Comparison of ENCODE assay signal across 18 mouse cellular contexts in the genomic region with DNA sequence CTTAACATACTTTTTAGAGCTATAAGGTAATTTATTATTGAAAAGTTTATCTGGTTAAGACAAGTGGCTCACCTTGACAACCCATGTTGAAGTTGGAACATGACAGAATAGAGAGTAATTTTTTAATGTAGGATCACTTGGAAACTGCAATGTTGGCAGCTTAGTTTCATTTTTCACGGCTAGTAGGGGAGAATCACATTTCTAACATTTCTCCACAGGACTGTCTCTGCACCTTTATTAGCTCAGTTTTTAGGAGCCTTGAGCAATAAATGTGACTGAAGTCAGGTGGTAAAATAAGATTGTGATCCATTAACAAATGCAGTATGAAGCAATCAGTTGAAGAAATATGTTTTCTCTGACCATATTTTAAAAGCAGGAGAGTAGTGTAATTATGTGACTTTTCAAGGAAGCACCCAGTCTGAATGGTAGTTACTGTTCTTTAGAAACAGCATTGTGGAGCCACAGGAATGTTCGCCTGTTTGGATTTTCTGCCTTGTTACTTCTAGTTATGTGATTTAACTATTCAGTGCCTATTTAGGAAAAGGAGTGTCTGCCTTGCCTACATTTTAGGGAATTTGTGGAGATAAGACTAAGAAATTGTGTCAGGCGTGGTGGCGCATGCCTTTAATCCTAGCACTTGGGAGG. TPM values are rescaled to one million over a fixed set of nuclear protein-coding genes. Genes with fewer than 3 reads are reported as not detected.
DNase-seq lines count a peak whose midpoint lies in the region; ATAC-seq and TF ChIP-seq lines count a peak whose summit lies in the region.
"Had no signal": no experiment of that assay in that cellular context is flagged by ENCODE, and none has a peak within 500 bp of the region (broad histone marks: within the 10 kb centered on the region; RNA-seq: fewer than 3 reads in every experiment).

No protein-coding gene starts in this region.

- H3K4me3 ChIP-seq in lung, embryonic 14.5 days (ENCODE audit: low read depth, low read length): no peak overlapping the region
- no peak overlapping the region for H3K4me3 ChIP-seq in lung, adult 2 months (replicated peaks; ENCODE audit: extremely low read depth, low read depth, low read length)
- H3K4me3 ChIP-seq in hindbrain, embryonic 16.5 days (ENCODE audit: low read length): no peak overlapping the region
- H3K4me3 ChIP-seq: erythroblast, embryonic 14.5 days; heart, embryonic 15.5 days; kidney, embryonic 15.5 days; stomach, embryonic 15.5 days had no signal

- no peak for TF ChIP-seq POLR2A in lung, adult 2 months (IDR thresholded peaks at IDR 0.05; ENCODE audit: borderline replicate concordance, extremely low read depth, low read depth, low read length)

- H3K36me3 ChIP-seq in lung, embryonic 14.5 days (ENCODE audit: insufficient read depth): no peaks in the 10 kb centered on the region
- no peaks in the 10 kb centered on the region for H3K36me3 ChIP-seq in hindbrain, embryonic 16.5 days (ENCODE audit: control insufficient read depth, insufficient read depth, low read length)
- H3K36me3 ChIP-seq: heart, embryonic 15.5 days; kidney, embryonic 15.5 days; stomach, embryonic 15.5 days had no signal

- H3K27me3 ChIP-seq in lung, embryonic 14.5 days (ENCODE audit: insufficient read depth, low read length): no peaks in the 10 kb centered on the region
- H3K27me3 ChIP-seq in hindbrain, embryonic 16.5 days (replicated peaks; ENCODE audit: control insufficient read depth, insufficient read depth, low read length): no peaks in the 10 kb centered on the region
- H3K27me3 ChIP-seq: heart, embryonic 15.5 days; kidney, embryonic 15.5 days; stomach, embryonic 15.5 days had no signal

- H3K9ac ChIP-seq in lung, embryonic 14.5 days: no peak overlapping the region
- no peak overlapping the region for H3K9ac ChIP-seq in hindbrain, embryonic 16.5 days (ENCODE audit: low read depth, low read length)
- H3K9ac ChIP-seq: heart, embryonic 15.5 days; kidney, embryonic 15.5 days; stomach, embryonic 15.5 days had no signal

- no peaks in the 10 kb centered on the region for H3K4me1 ChIP-seq in lung, embryonic 14.5 days (ENCODE audit: insufficient read depth)
- no peaks in the 10 kb centered on the region for H3K4me1 ChIP-seq in lung, adult 2 months (ENCODE audit: control insufficient read depth, insufficient read depth, low read length)
- H3K4me1 ChIP-seq in hindbrain, embryonic 16.5 days (ENCODE audit: control insufficient read depth, insufficient read depth, low read depth, low read length): no peaks in the 10 kb centered on the region
- H3K4me1 ChIP-seq: kidney, embryonic 15.5 days had no signal

- no peak for TF ChIP-seq CTCF in lung, embryonic 14.5 days (IDR thresholded peaks at IDR 0.05; ENCODE audit: low read depth)
- TF ChIP-seq CTCF in lung, adult 2 months (IDR thresholded peaks at IDR 0.05; ENCODE audit: insufficient read depth, low read length): no peak

- intact Hi-C loops in heart, postnatal 14 days (cut with DNase I): no loop called here

- DNase-seq in lung, embryonic 14.5 days: no peak
- DNase-seq in lung, adult 2 months: no peak
- peak; percentile 32 for DNase-seq in 416B (ENCODE audit: low read depth)
- DNase-seq in adipocyte (ENCODE audit: low spot score): peak; percentile 26
- DNase-seq in T-cell, adult 2 months (ENCODE audit: low spot score): no peak
- no peak for DNase-seq in heart, postnatal 14 days
- DNase-seq in right cerebral cortex, postnatal 14 days: no peak
- DNase-seq: adrenal gland, postnatal 25 days; cerebellum, adult 9-11 months; liver; lung, postnatal 10 days; spleen, adult 18-20 months had no signal

- peak overlapping the region; percentile 68; the same call in 1 of the 2 replicates for H3K27ac ChIP-seq in lung, embryonic 14.5 days (ENCODE audit: low read depth)
- peak overlapping the region; percentile 23; the same call in 1 of the 2 replicates for H3K27ac ChIP-seq in hindbrain, embryonic 16.5 days (ENCODE audit: low read depth, low read length)
- H3K27ac ChIP-seq: heart, embryonic 15.5 days; kidney, embryonic 15.5 days; stomach, embryonic 15.5 days had no signal

- ATAC-seq in lung, embryonic 14.5 days (ENCODE audit: insufficient read depth): no peak
- ATAC-seq in hindbrain, embryonic 16.5 days: no peak

- 63% methylated on average over 4 of the region's 4 CpGs for WGBS in lung, embryonic 14.5 days
- WGBS in lung, adult 2 months: 66% methylated on average over 4 of the region's 4 CpGs
- WGBS in hindbrain, embryonic 16.5 days: 48% methylated on average over 4 of the region's 4 CpGs

- no peaks in the 10 kb centered on the region for H3K9me3 ChIP-seq in lung, embryonic 14.5 days (ENCODE audit: low read depth, low read length)
- no peaks in the 10 kb centered on the region for H3K9me3 ChIP-seq in hindbrain, embryonic 16.5 days (ENCODE audit: control insufficient read depth, low read length)
- H3K9me3 ChIP-seq: G1E; heart, embryonic 15.5 days; kidney, embryonic 15.5 days; stomach, embryonic 15.5 days had no signal

- H3K4me2 ChIP-seq in lung, embryonic 14.5 days: no peak overlapping the region
- H3K4me2 ChIP-seq in hindbrain, embryonic 16.5 days (ENCODE audit: low read length): peak overlapping the region; percentile 13
- H3K4me2 ChIP-seq: heart, embryonic 15.5 days; kidney, embryonic 15.5 days; stomach, embryonic 15.5 days had no signal

RNA-seq across cellular contexts. Expression of gene Mpp5, which starts 29.8 kb away (rescaled TPM):
- polyA plus RNA-seq in lung, embryonic 14.5 days (2014; fragmentation: Nextera tagmentation; extraction: Ambion mirVana): 18.7 and 20.3 TPM in 2 replicates
- polyA plus RNA-seq in lung, adult 2 months (2012; rRNA removed): 3.5 and 5.5 TPM in 2 replicates
- 15.5 and 15.9 TPM in 2 replicates for polyA plus RNA-seq in hindbrain, embryonic 16.5 days (2015; fragmentation: Nextera tagmentation; extraction: Ambion mirVana)
- 10 to 100 TPM; 15.1 to 15.4 TPM for total RNA-seq in heart, postnatal 14 days (2021)

Comparison
In these comparisons a context has a peak if more than half of its experiments do, and no peak if none do; other contexts are left out.
1. DNase-seq: peak in 416B (single experiment) and adipocyte (single experiment); none in lung, embryonic 14.5 days (single experiment), lung, adult 2 months (single experiment), T-cell, adult 2 months (single experiment), heart, postnatal 14 days (0 of 2) and right cerebral cortex, postnatal 14 days (single experiment).